Mouse (Mus musculus) hindbrain, embryonic 16.5 days (tissue): ENCODE results near the gene Zfp281. TPM values are rescaled to one million over a fixed set of nuclear protein-coding genes. Genes with fewer than 3 reads are reported as not detected.

Source experiments
- ATAC-seq: fragments of 200-750 bp; cut with Nextera tagmentation; 2 replicates; pipeline ENCODE4 v1.8.0; 2017; ENCODE audit warnings: moderate TSS enrichment, moderate library complexity
- H3K27ac ChIP-seq: fragments of 300-500 bp; sonication (generic); 2 replicates; pipeline ENCODE4 v1.5.1; 2014; ENCODE audit warnings: low read depth, mild to moderate bottlenecking, control low read depth, low read length, moderate library complexity
- H3K27me3 ChIP-seq: fragments of 300-500 bp; sonication (generic); replicated peaks from 2 replicates; pipeline ENCODE4 v1.6.1; 2014; ENCODE audit warnings: low read length; ENCODE audit not compliant: control insufficient read depth, insufficient read depth
- H3K36me3 ChIP-seq: fragments of 300-500 bp; sonication (generic); 2 replicates; pipeline ENCODE4 v1.6.1; 2014; ENCODE audit warnings: mild to moderate bottlenecking, low read length, moderate library complexity, mixed read lengths; ENCODE audit not compliant: control insufficient read depth, insufficient read depth
- H3K4me1 ChIP-seq: fragments of 300-500 bp; sonication (generic); 2 replicates; pipeline ENCODE4 v1.6.1; 2014; ENCODE audit warnings: low read depth, low read length; ENCODE audit not compliant: control insufficient read depth, insufficient read depth
- H3K4me2 ChIP-seq: fragments of 300-500 bp; sonication (generic); 2 replicates; pipeline ENCODE4 v1.6.1; 2014; ENCODE audit warnings: mild to moderate bottlenecking, low read length, control low read depth, moderate library complexity
- H3K4me3 ChIP-seq: fragments of 300-500 bp; sonication (generic); 2 replicates; pipeline ENCODE4 v1.5.1; 2014; ENCODE audit warnings: mild to moderate bottlenecking, low read length, control low read depth, moderate library complexity
- H3K9ac ChIP-seq: fragments of 300-500 bp; sonication (generic); 2 replicates; pipeline ENCODE4 v1.6.1; 2014; ENCODE audit warnings: low read depth, mild to moderate bottlenecking, control low read depth, low read length, moderate library complexity
- H3K9me3 ChIP-seq: fragments of 300-500 bp; sonication (generic); 2 replicates; pipeline ENCODE4 v1.6.1; 2014; ENCODE audit warnings: mild to moderate bottlenecking, low read length, moderate library complexity; ENCODE audit not compliant: control insufficient read depth
- WGBS: fragments of 180-500 bp; shearing (Covaris S2); extraction: QIAGEN DNeasy Blood & Tissue Kit; methylation state at CpG from one replicate; pipeline ENCODE4 v1.1.7; 2014; 5-methylcytosine and 5-hydroxymethylcytosine counted together
- polyA plus RNA-seq: library from polyadenylated mRNA; unstranded; fragments of >200 nt; fragmentation: Nextera tagmentation; extraction: Ambion mirVana; gene quantifications from 2 replicates; pipeline ENCODE4 v1.2.1, GENCODE M21; 2015

Zfp281 gene
- polyA plus RNA-seq, 1 experiment from 2014 or later = 16.3 TPM

- H3K4me3 ChIP-seq = no peak overlapping the region
- H3K36me3 ChIP-seq = no peaks in the 10 kb centered on the region
- WGBS = 87% methylated on average over 5 of the region's 5 CpGs
- no peaks in the 10 kb centered on the region for H3K9me3 ChIP-seq
- ATAC-seq = no peak
- no peak overlapping the region for H3K4me2 ChIP-seq
- no peaks in the 10 kb centered on the region for H3K27me3 ChIP-seq
- no peaks in the 10 kb centered on the region for H3K4me1 ChIP-seq
- no peak overlapping the region for H3K9ac ChIP-seq
- no peak overlapping the region for H3K27ac ChIP-seq
These were observed 30.4 kb upstream of the Zfp281 start for GRCm38 (mm10) chr1:136594235-136594850.

- H3K36me3 ChIP-seq = no peaks in the 10 kb centered on the region
- H3K4me2 ChIP-seq = no peak overlapping the region
- H3K4me1 ChIP-seq = no peaks in the 10 kb centered on the region
- ATAC-seq = no peak
- H3K27me3 ChIP-seq = no peaks in the 10 kb centered on the region
- H3K27ac ChIP-seq = no peak overlapping the region
- 83% methylated on average over 2 of the region's 2 CpGs for WGBS
- no peaks in the 10 kb centered on the region for H3K9me3 ChIP-seq
- H3K4me3 ChIP-seq = no peak overlapping the region
- H3K9ac ChIP-seq = no peak overlapping the region
These were observed 27.9 kb upstream of the Zfp281 start for GRCm38 (mm10) chr1:136596821-136597220.

- Histone ChIP-seq H3K4me3 (no peak overlapping the region), H3K4me1 (no peaks in the 10 kb centered on the region), H3K27me3 (no peaks in the 10 kb centered on the region), H3K4me2 (no peak overlapping the region), H3K9ac (no peak overlapping the region), H3K9me3 (no peaks in the 10 kb centered on the region), H3K27ac (no peak overlapping the region), H3K36me3 (no peaks in the 10 kb centered on the region)
- 71% methylated on average over 5 of the region's 5 CpGs for WGBS
- ATAC-seq = no peak
These were observed 26.4 kb upstream of the Zfp281 start for GRCm38 (mm10) chr1:136598286-136598685.

- H3K27me3 ChIP-seq = no peaks in the 10 kb centered on the region
- no peak overlapping the region for H3K4me2 ChIP-seq
- no peak for ATAC-seq
- 81% methylated on average over 3 of the region's 3 CpGs for WGBS
- no peaks in the 10 kb centered on the region for H3K36me3 ChIP-seq
- H3K27ac ChIP-seq = no peak overlapping the region
- no peak overlapping the region for H3K9ac ChIP-seq
- H3K4me1 ChIP-seq = no peaks in the 10 kb centered on the region
- H3K9me3 ChIP-seq = no peaks in the 10 kb centered on the region
- H3K4me3 ChIP-seq = no peak overlapping the region
These were observed 24.6 kb upstream of the Zfp281 start for GRCm38 (mm10) chr1:136600067-136600466.

GRCm38 (mm10) chr1:136600647-136601345 lies 23.9 kb upstream of the Zfp281 start:
- H3K9me3 ChIP-seq = no peaks in the 10 kb centered on the region
- no peak overlapping the region for H3K27ac ChIP-seq
- no peak for ATAC-seq
- no peaks in the 10 kb centered on the region for H3K27me3 ChIP-seq
- H3K36me3 ChIP-seq = no peaks in the 10 kb centered on the region
- 80% methylated on average over 9 of the region's 9 CpGs for WGBS
- no peak overlapping the region for H3K4me2 ChIP-seq
- H3K4me1 ChIP-seq = no peaks in the 10 kb centered on the region
- no peak overlapping the region for H3K4me3 ChIP-seq
- H3K9ac ChIP-seq = no peak overlapping the region

GRCm38 (mm10) chr1:136601346-136601888 lies 23.3 kb upstream of the Zfp281 start:
- 80% methylated on average over 10 of the region's 10 CpGs for WGBS
- ATAC-seq = no peak
- no peak overlapping the region for H3K4me3 ChIP-seq

GRCm38 (mm10) chr1:136602303-136602702 lies 22.4 kb upstream of the Zfp281 start:
- WGBS = 76% methylated on average over 5 of the region's 5 CpGs
- no peak for ATAC-seq

More at GRCm38 (mm10) chr1:136601346-136601888, 23.3 kb upstream of the Zfp281 start:
- Histone ChIP-seq H3K4me1 (no peaks in the 10 kb centered on the region), H3K9me3 (no peaks in the 10 kb centered on the region), H3K36me3 (no peaks in the 10 kb centered on the region), H3K9ac (no peak overlapping the region), H3K27ac (no peak overlapping the region), H3K4me2 (no peak overlapping the region), H3K27me3 (no peaks in the 10 kb centered on the region)

GRCm38 (mm10) chr1:136604190-136604589 lies 20.5 kb upstream of the Zfp281 start:
- H3K36me3 ChIP-seq = no peaks in the 10 kb centered on the region
- no peak overlapping the region for H3K4me2 ChIP-seq
- no peaks in the 10 kb centered on the region for H3K9me3 ChIP-seq
- no peaks in the 10 kb centered on the region for H3K4me1 ChIP-seq
- ATAC-seq = no peak
- no peak overlapping the region for H3K27ac ChIP-seq
- no peak overlapping the region for H3K9ac ChIP-seq
- WGBS = 86% methylated on average over 4 of the region's 4 CpGs
- no peaks in the 10 kb centered on the region for H3K27me3 ChIP-seq
- no peak overlapping the region for H3K4me3 ChIP-seq

More at GRCm38 (mm10) chr1:136602303-136602702, 22.4 kb upstream of the Zfp281 start:
- Histone ChIP-seq H3K4me3 (no peak overlapping the region), H3K4me2 (no peak overlapping the region), H3K9me3 (no peaks in the 10 kb centered on the region), H3K9ac (no peak overlapping the region), H3K27ac (no peak overlapping the region), H3K36me3 (no peaks in the 10 kb centered on the region), H3K4me1 (no peaks in the 10 kb centered on the region), H3K27me3 (no peaks in the 10 kb centered on the region)

- no peak overlapping the region for H3K4me2 ChIP-seq
- no peaks in the 10 kb centered on the region for H3K36me3 ChIP-seq
- no peaks in the 10 kb centered on the region for H3K27me3 ChIP-seq
- no peak overlapping the region for H3K4me3 ChIP-seq
- WGBS = 85% methylated on average over 9 of the region's 9 CpGs
- ATAC-seq = no peak
- H3K9me3 ChIP-seq = no peaks in the 10 kb centered on the region
- no peak overlapping the region for H3K9ac ChIP-seq
- no peaks in the 10 kb centered on the region for H3K4me1 ChIP-seq
- H3K27ac ChIP-seq = no peak overlapping the region
These were observed 18.9 kb upstream of the Zfp281 start for GRCm38 (mm10) chr1:136605790-136606189.
